Mouse (Mus musculus) left cerebral cortex, adult 2 months (tissue): ENCODE measurements around the gene Rsph1. TPM values are rescaled to one million over a fixed set of nuclear protein-coding genes. Genes with fewer than 3 reads are reported as not detected.
A peak's percentile ranks its signal among the peaks of the same experiment; 100 is the strongest.

ENCODE experiments used
- DNase-seq, 2 experiments: peaks; one replicate each; pipeline ENCODE4 v3.0.0; 2021 to 2022; ENCODE audit warnings: low spot score in 2 of 2, mixed read lengths in 1 of 2; ENCODE audit errors: extremely low spot score in 1 of 2
- H3K27ac ChIP-seq: fragments of 200-600 bp; 2 replicates; pipeline ENCODE4 v1.8.1; 2022
- H3K4me3 ChIP-seq: fragments of 200-600 bp; 2 replicates; pipeline ENCODE4 v1.8.1; 2022
- CTCF ChIP-seq: fragments of 200-600 bp; IDR thresholded peaks from 2 replicates; pipeline ENCODE4 v1.8.1; 2022; ENCODE audit warnings: antibody characterized with exemption, mild to moderate bottlenecking, moderate library complexity
- intact Hi-C: fragments of 180-260 bp; cut with DNase I; formaldehyde crosslinking; loops from one replicate; pipeline ENCODE4 v1.15.1; 2025
- total RNA-seq, 2 experiments: library from RNA; stranded (reverse); gene quantifications; 2 replicates each; pipeline ENCODE4 v1.2.3; 2021

Rsph1 gene
- total RNA-seq, 2 experiments from 2014 or later = 14.5 to 19.8 TPM

GRCm38 (mm10) chr17:31286492-31286891 lies 9.3 kb upstream of the Rsph1 start, which contains the start of gene Slc37a1:
Gene Slc37a1, plus strand, starts transcription at chr17:31286792.
- no peak for DNase-seq
- intact Hi-C loops = no loop called here
- no peak within 1 kb of the TSS for H3K27ac ChIP-seq
- TF ChIP-seq CTCF = no peak
- H3K4me3 ChIP-seq = no peak within 1 kb of the TSS

GRCm38 (mm10) chr17:31285867-31286266 lies 8.7 kb upstream of the Rsph1 start:
- no peak for TF ChIP-seq CTCF
- H3K27ac ChIP-seq = no peak overlapping the region
- no peak overlapping the region for H3K4me3 ChIP-seq
- no peak for DNase-seq
- intact Hi-C loops = no loop called here

- intact Hi-C loops = loop anchor here (1.0 kb wide), 1 partner anchor 28 kb away; no protein-coding TSS in a partner anchor
- no peak for DNase-seq
- H3K4me3 ChIP-seq = no peak overlapping the region
- TF ChIP-seq CTCF = no peak
- no peak overlapping the region for H3K27ac ChIP-seq
These were observed 5.5 kb upstream of the Rsph1 start for GRCm38 (mm10) chr17:31282687-31283053.

- Histone ChIP-seq H3K4me3 (no peak overlapping the region), H3K27ac (no peak overlapping the region)
- TF ChIP-seq CTCF = peak; percentile 56
- DNase-seq = no peak
- intact Hi-C loops = no loop called here
These were observed 4.9 kb upstream of the Rsph1 start for GRCm38 (mm10) chr17:31281830-31282686.

- TF ChIP-seq CTCF = no peak
- intact Hi-C loops = no loop called here
- H3K4me3 ChIP-seq = no peak overlapping the region
These were observed 3.1 kb upstream of the Rsph1 start for GRCm38 (mm10) chr17:31280269-31280668.

GRCm38 (mm10) chr17:31279541-31279940 lies 2.4 kb upstream of the Rsph1 start:
- no peak for DNase-seq
- no peak overlapping the region for H3K4me3 ChIP-seq
- no peak for TF ChIP-seq CTCF
- intact Hi-C loops = loop anchor here (5.0 kb wide), 2 partner anchors 147 to 267 kb away; no protein-coding TSS in a partner anchor
- no peak overlapping the region for H3K27ac ChIP-seq

More at GRCm38 (mm10) chr17:31280269-31280668, 3.1 kb upstream of the Rsph1 start:
- no peak for DNase-seq
- H3K27ac ChIP-seq = no peak overlapping the region

- no peak for TF ChIP-seq CTCF
- intact Hi-C loops = loop anchor here (2.0 to 5.0 kb wide), 3 partner anchors 23 to 266 kb away; no protein-coding TSS in a partner anchor
- Histone ChIP-seq H3K4me3 (no peak overlapping the region), H3K27ac (peak overlapping the region; percentile 85)
- DNase-seq = no peak
These were observed 748 bp upstream of the Rsph1 start for GRCm38 (mm10) chr17:31277931-31278330.

GRCm38 (mm10) chr17:31276207-31276921 lies 819 bp downstream of the Rsph1 start:
- intact Hi-C loops = loop anchor here (2.0 to 5.0 kb wide), 3 partner anchors 22 to 264 kb away; no protein-coding TSS in a partner anchor
- no peak for TF ChIP-seq CTCF
- Histone ChIP-seq H3K4me3 (peak overlapping the region; percentile 56), H3K27ac (peak overlapping the region; percentile 85)
- DNase-seq = peak in 1 of 2 experiments; percentile 61

GRCm38 (mm10) chr17:31275181-31275580 lies 2.0 kb downstream of the Rsph1 start:
- intact Hi-C loops = loop anchor here (5.0 kb wide), 2 partner anchors 143 to 263 kb away; no protein-coding TSS in a partner anchor
- H3K4me3 ChIP-seq = no peak overlapping the region
- no peak overlapping the region for H3K27ac ChIP-seq
- no peak for DNase-seq
- no peak for TF ChIP-seq CTCF

GRCm38 (mm10) chr17:31273631-31274030 lies 3.6 kb downstream of the Rsph1 start:
- no peak for TF ChIP-seq CTCF
- intact Hi-C loops = no loop called here
- H3K4me3 ChIP-seq = no peak overlapping the region
- H3K27ac ChIP-seq = no peak overlapping the region
- no peak for DNase-seq

- intact Hi-C loops = no loop called here
- no peak for TF ChIP-seq CTCF
- Histone ChIP-seq H3K4me3 (no peak overlapping the region), H3K27ac (no peak overlapping the region)
- no peak for DNase-seq
These were observed 4.6 kb downstream of the Rsph1 start for GRCm38 (mm10) chr17:31272416-31273165.
